ENCODE assay signal across 8 mouse cellular contexts in genomic region chr7:84086039-84086829, GRCm38 (mm10). TPM values are rescaled to one million over a fixed set of nuclear protein-coding genes. Genes with fewer than 3 reads are reported as not detected.
DNase-seq lines count a peak whose midpoint lies in the region; ATAC-seq lines count a peak whose summit lies in the region.

Gene Cemip, minus strand, starts transcription at chr7:84086502.

- peak; percentile 80 to 93 for DNase-seq in adrenal gland, adult (ENCODE audit: inconsistent age in 2 of 2, low spot score in 1 of 2)
- DNase-seq in embryo, embryonic 10.5 days (ENCODE audit: low spot score) = peak; percentile 88
- peak; percentile 53 for DNase-seq in gastrocnemius, postnatal 25 days
- peak; percentile 65 to 75 for DNase-seq in left cerebral cortex, adult 8-10 months (ENCODE audit: low spot score in 2 of 2)
- peak; percentile 91 to 92 for DNase-seq in lung, postnatal 4 days
- DNase-seq in right cerebral cortex, postnatal 10 days (ENCODE audit: low spot score in 2 of 2) = peak; percentile 89 to 92
- peak; percentile 76 for DNase-seq in urinary bladder, adult 2 months (ENCODE audit: low spot score)

- peak; percentile 60 for ATAC-seq in inflammation-experienced regulatory T-cells, adult 6 months

RNA-seq across cellular contexts. Expression of gene Cemip, which starts in this region (rescaled TPM):
- not detected for total RNA-seq in gastrocnemius, postnatal 25 days (2021)
- polyA plus RNA-seq in inflammation-experienced regulatory T-cells, adult 6 months (2017; shearing (Covaris generic)) = under 1 TPM in 1 of 3 experiments, not detected in 2; 0.20 TPM
- 10 to 100 TPM; 10.5 to 12.3 (median 11.4) TPM for total RNA-seq in left cerebral cortex, adult 8-10 months (2022)
- polyA plus RNA-seq in urinary bladder, adult 2 months (2012; rRNA removed) = 0.37 and 0.77 TPM in 2 replicates

Comparison
In these comparisons a context has a peak if more than half of its experiments do, and no peak if none do; other contexts are left out.
1. Peak in every context shown above with its lines: DNase-seq and ATAC-seq.
2. RNA of gene Cemip (total RNA-seq): 10.5 to 12.3 TPM in left cerebral cortex, adult 8-10 months; not detected in gastrocnemius, postnatal 25 days; every median in the first group is over 10 times any median in the second.
3. Peak in DNase-seq in gastrocnemius, postnatal 25 days; RNA of the gene not detected or under 1 TPM.
4. Peak in ATAC-seq in inflammation-experienced regulatory T-cells, adult 6 months; RNA of the gene not detected or under 1 TPM.
5. Peak in DNase-seq in urinary bladder, adult 2 months; RNA of the gene not detected or under 1 TPM.